Mouse (Mus musculus): ENCODE results near the gene Gm10591. TPM values are rescaled to one million over a fixed set of nuclear protein-coding genes. Genes with fewer than 3 reads are reported as not detected.

The Gm10591 gene
- polyA plus RNA-seq (2012), result not detected in 2 replicates

DNA sequence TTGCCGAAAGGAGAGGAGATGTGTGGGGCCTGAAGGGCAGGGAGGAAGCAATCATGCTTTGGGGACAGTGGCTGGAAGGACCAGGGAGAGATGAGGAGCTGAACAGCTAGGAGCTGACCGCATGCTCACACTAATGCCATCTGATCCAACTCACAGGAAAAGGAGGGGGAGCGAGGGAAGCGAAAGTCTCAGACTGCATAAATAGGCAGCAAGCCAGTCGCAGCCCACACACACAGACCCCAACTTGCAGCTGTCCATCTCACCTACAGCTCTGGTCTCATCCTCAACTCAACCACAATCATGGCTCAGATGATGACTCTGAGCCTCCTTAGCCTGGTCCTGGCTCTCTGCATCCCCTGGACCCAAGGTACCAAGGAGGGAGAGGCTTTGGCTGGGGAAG, at the start of gene Gm10591:
Gene Gm10591 (plus strand): TSS at position 301 of the 400 bp plus-strand sequence.

DNA sequence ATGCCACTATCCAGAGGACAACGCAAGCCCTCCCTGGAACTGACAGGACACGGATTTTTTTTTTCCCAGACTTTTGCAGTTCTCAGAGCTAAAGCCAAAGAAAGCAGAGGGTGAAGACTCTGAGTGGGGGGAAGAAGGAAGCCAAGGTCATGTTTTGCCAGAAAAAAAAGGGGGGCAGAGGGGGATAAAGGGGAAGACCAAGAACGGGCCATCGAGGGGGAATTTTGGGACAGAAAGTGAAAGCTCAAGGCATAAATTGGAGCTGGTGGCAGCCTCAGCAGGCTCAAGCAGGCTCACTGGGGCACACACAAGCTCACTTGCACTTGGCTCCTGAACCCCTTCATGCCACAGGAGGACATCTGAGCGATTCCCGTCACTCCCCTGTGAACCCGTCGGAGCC, 17.4 kb downstream of the Gm10591 start, which contains the start of gene Gm2564:
Gene Gm2564 (plus strand): TSS at position 301 of the 400 bp plus-strand sequence.

DNA sequence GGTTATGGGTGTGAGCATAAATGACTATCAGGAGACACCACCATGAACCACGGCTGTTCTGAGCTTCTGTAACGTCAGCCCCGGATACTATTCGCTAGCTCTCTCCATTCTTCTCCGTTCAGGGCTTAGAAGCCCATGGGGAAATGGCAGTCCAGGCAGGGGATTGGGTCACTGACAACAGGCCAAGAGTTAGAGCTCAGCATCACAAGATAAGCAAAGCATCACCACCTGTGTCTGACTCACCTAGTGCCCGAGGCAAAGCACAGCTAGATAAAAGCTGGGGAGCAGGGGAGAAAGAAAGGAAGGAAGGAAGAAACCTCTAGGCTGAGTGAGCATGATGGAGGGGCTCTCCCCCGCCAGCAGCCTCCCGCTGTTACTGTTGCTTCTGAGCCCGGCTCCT, 43.0 kb downstream of the Gm10591 start, which contains the start of gene Ccl27b:
Gene Ccl27b (plus strand): TSS at position 301 of the 400 bp plus-strand sequence.

DNA sequence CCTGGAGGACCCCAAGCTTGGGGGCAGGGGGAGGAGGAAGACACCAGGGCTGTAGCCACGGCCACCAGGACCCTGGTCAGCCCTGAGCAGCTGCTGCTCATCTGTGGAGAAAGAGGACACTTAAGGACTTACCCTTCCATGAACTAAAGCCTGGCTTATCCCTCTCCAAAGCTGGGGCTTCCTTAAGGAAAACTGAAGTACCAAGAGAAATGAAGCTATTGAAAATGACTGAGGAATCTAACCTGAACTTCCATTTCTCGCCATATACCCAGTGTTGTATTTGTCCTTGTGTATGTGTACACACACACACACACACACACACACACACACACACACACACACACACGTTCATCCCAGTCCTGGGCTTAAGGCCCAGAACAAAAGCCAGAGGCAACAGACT, 49.8 kb downstream of the Gm10591 start, which contains the start of gene Il11ra2:
Gene Il11ra2 (minus strand): TSS at position 101 of the 400 bp plus-strand sequence.

Other genes with a start within 250 kb of the Gm10591 start
- gene Gm21586, start 172.8 kb upstream of the Gm10591 start, polyA plus RNA-seq (2012), result 1.9 TPM in 1 of 2 replicates, not detected in the other
- 0.07 and 0.08 TPM in 2 replicates for gene Gm2163, start 145.4 kb upstream of the Gm10591 start, polyA plus RNA-seq (2012)
- gene Fam205a2, start 84.0 kb upstream of the Gm10591 start, polyA plus RNA-seq (2012), result not detected in 2 replicates
- gene Gm2564, start 17.5 kb downstream of the Gm10591 start, polyA plus RNA-seq (2012), result not detected in 2 replicates
- gene Ccl27b, start 43.1 kb downstream of the Gm10591 start, polyA plus RNA-seq (2012), result not detected in 2 replicates
- not detected in 2 replicates for gene Il11ra2, start 49.7 kb downstream of the Gm10591 start, polyA plus RNA-seq (2012)
- not detected in 2 replicates for gene 4930578G10Rik, start 123.3 kb downstream of the Gm10591 start, polyA plus RNA-seq (2012)
- gene Ccl19, start 144.4 kb downstream of the Gm10591 start, polyA plus RNA-seq (2012), result not detected in 2 replicates
- gene Ccl21a, start 161.8 kb downstream of the Gm10591 start, polyA plus RNA-seq (2012), result not detected in 2 replicates
- 0.05 TPM in 1 of 2 replicates, not detected in the other for gene Fam205a1, start 241.7 kb downstream of the Gm10591 start, polyA plus RNA-seq (2012)
- not detected in 2 replicates for gene Gm12394, start 244.6 kb downstream of the Gm10591 start, polyA plus RNA-seq (2012)